Mouse (Mus musculus) erythroblast, embryonic 14.5 days (primary cell): ENCODE data around the gene Fibcd1. TPM values are rescaled to one million over a fixed set of nuclear protein-coding genes. Genes with fewer than 3 reads are reported as not detected.

ENCODE experiments used
- H3K27me3 ChIP-seq: 2 replicates; pipeline ENCODE4 v1.6.1; 2012; ENCODE audit warnings: inconsistent platforms; ENCODE audit not compliant: control insufficient read depth
- H3K36me3 ChIP-seq: 2 replicates; pipeline ENCODE4 v1.6.1; 2012; ENCODE audit warnings: mild to moderate bottlenecking, inconsistent platforms; ENCODE audit not compliant: control insufficient read depth
- H3K4me1 ChIP-seq: 2 replicates; pipeline ENCODE4 v1.6.1; 2012; ENCODE audit warnings: inconsistent platforms; ENCODE audit not compliant: control insufficient read depth
- H3K4me3 ChIP-seq: replicated peaks from 2 replicates; pipeline ENCODE3; 2012; ENCODE audit warnings: moderate library complexity, mild to moderate bottlenecking, inconsistent platforms
- H3K9me3 ChIP-seq: 2 replicates; pipeline ENCODE4 v1.6.1; 2012; ENCODE audit warnings: low read length, inconsistent platforms, mixed read lengths; ENCODE audit not compliant: control insufficient read depth
- GATA1 ChIP-seq: IDR thresholded peaks from 2 replicates; pipeline ENCODE4 v1.6.1; 2012; ENCODE audit warnings: low read length, inconsistent platforms, mixed read lengths
- TAL1 ChIP-seq: IDR thresholded peaks from 3 replicates; pipeline ENCODE4 v1.6.1; 2012; ENCODE audit warnings: low read length, inconsistent platforms, mixed read lengths
- polyA plus RNA-seq: library from polyadenylated mRNA; stranded (reverse); fragments of >175 nt; gene quantifications from 2 replicates; pipeline ENCODE4 v1.2.3, GENCODE M21; 2012

Fibcd1 gene
- polyA plus RNA-seq, 1 experiment = not detected

DNA sequence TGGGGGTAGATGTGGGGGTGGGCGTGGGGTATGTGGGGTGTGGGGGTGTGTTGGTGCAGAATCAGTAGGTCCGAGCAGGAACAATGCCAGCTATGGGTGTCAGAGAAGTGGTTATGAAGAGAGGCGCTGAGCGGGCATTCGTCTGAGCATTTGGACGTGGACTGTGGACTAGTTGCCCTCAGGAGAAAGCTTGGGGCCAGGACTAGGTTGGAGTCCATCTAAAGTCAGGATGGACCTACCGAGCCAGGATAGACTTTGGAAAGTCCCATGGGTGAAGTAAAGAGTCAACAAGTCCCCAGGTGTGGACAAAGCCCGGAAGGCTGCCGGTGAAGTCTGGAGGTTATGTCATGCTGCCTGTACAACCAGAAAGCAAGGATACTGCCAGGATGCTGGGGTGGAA lies 19.1 kb upstream of the Fibcd1 start:
- H3K4me1 ChIP-seq = no peaks in the 10 kb centered on the region
- TF ChIP-seq GATA1 = no peak
- no peak for TF ChIP-seq TAL1
- no peaks in the 10 kb centered on the region for H3K36me3 ChIP-seq
- no peaks in the 10 kb centered on the region for H3K9me3 ChIP-seq
- H3K27me3 ChIP-seq = no peaks in the 10 kb centered on the region
- no peak overlapping the region for H3K4me3 ChIP-seq

GRCm38 (mm10) chr2:31863766-31864165 lies 18.0 kb upstream of the Fibcd1 start:
- H3K36me3 ChIP-seq = no peaks in the 10 kb centered on the region
- TF ChIP-seq TAL1 (no peak), GATA1 (no peak)
- no peaks in the 10 kb centered on the region for H3K9me3 ChIP-seq
- no peaks in the 10 kb centered on the region for H3K4me1 ChIP-seq
- H3K27me3 ChIP-seq = no peaks in the 10 kb centered on the region
- no peak overlapping the region for H3K4me3 ChIP-seq

DNA sequence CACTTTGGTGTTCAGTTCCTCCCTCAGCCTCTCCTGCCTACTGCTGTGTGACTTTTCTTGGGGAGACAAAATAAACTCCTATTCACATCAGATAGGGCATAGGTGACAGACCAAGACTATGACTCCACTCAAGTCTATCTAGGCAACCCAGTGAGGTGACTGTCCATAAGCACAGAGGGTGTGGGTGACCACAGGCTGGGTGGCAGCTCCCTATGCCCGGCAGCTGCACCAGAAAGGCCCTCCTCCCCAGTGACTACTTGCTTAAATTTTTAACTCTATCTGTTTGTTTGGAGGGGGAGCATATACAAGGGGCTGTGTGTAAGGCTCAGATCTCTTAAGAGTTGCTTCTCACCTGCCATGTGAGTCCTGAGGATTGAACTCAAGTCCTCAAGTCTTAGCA lies 17.1 kb upstream of the Fibcd1 start:
- H3K4me1 ChIP-seq = no peaks in the 10 kb centered on the region
- no peak overlapping the region for H3K4me3 ChIP-seq
- no peak for TF ChIP-seq TAL1
- TF ChIP-seq GATA1 = no peak
- no peaks in the 10 kb centered on the region for H3K9me3 ChIP-seq
- H3K36me3 ChIP-seq = no peaks in the 10 kb centered on the region
- no peaks in the 10 kb centered on the region for H3K27me3 ChIP-seq

DNA sequence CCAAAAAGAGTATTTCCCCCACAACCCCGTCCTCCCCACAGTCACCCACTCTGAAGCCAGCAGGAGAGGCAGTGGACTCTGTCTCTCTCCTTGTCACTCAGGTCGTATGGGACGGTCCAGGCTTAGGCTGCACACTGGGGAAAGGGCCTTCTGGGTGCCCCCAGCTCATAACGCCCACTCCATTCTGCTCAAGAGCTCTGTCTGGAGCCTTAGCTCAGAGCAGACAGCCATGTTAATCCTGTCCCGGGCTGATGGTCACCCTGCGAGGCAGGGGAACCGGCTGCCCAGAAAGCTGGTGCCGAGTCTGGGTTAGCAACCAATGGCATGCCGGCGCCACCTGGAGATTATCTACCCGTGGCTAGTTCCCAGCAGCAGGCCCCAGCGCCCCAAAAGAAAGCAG lies 12.7 kb upstream of the Fibcd1 start:
- H3K4me3 ChIP-seq = no peak overlapping the region
- TF ChIP-seq TAL1 (no peak), GATA1 (no peak)
- H3K36me3 ChIP-seq = no peaks in the 10 kb centered on the region
- H3K27me3 ChIP-seq = no peaks in the 10 kb centered on the region; the same call in 1 of the 2 replicates
- no peaks in the 10 kb centered on the region for H3K9me3 ChIP-seq
- no peaks in the 10 kb centered on the region for H3K4me1 ChIP-seq

- Histone ChIP-seq H3K4me1 (no peaks in the 10 kb centered on the region), H3K4me3 (no peak overlapping the region), H3K9me3 (no peaks in the 10 kb centered on the region), H3K36me3 (no peaks in the 10 kb centered on the region), H3K27me3 (no peaks in the 10 kb centered on the region; the same call in 1 of the 2 replicates)
- TF ChIP-seq TAL1 = no peak
- TF ChIP-seq GATA1 = no peak
These were observed 11.4 kb upstream of the Fibcd1 start for GRCm38 (mm10) chr2:31857180-31857579.

GRCm38 (mm10) chr2:31855991-31856390 lies 10.2 kb upstream of the Fibcd1 start:
- H3K4me1 ChIP-seq = no peaks in the 10 kb centered on the region
- H3K27me3 ChIP-seq = no peaks in the 10 kb centered on the region; the same call in 1 of the 2 replicates
- H3K4me3 ChIP-seq = no peak overlapping the region
- H3K9me3 ChIP-seq = no peaks in the 10 kb centered on the region
- H3K36me3 ChIP-seq = no peaks in the 10 kb centered on the region
- TF ChIP-seq TAL1 (no peak), GATA1 (no peak)

DNA sequence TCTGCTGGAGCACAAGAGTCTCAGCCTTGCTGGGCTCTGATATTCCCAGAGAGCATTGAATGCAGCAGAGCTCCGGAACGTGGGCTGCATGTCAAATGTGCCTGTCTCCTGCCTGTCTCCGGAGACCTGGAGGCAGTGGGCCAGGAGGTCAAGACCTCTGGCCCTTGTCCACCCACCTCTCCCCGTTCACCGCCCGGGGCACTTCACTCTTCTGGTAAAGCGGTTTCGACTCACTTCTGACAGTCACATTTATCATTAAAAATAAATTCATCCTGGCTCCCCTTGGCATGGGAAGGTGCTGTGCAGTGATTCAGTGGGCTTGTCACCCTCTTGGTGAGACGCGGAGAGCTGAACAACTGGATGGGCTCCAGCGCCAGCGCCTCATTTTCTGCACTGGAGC lies 4.3 kb upstream of the Fibcd1 start:
- Histone ChIP-seq H3K36me3 (no peaks in the 10 kb centered on the region), H3K4me1 (peaks cover 3% of the 10 kb centered on the region), H3K4me3 (no peak overlapping the region), H3K27me3 (peaks cover 31% of the 10 kb centered on the region), H3K9me3 (peaks cover 2% of the 10 kb centered on the region; the same call in 1 of the 2 replicates)
- TF ChIP-seq GATA1 (no peak), TAL1 (no peak)

GRCm38 (mm10) chr2:31847908-31848307 lies 2.1 kb upstream of the Fibcd1 start:
- H3K27me3 ChIP-seq = peaks cover 52% of the 10 kb centered on the region
- no peaks in the 10 kb centered on the region for H3K36me3 ChIP-seq
- H3K4me3 ChIP-seq = no peak overlapping the region
- TF ChIP-seq GATA1 (no peak), TAL1 (no peak)
- peaks cover 3% of the 10 kb centered on the region for H3K4me1 ChIP-seq
- H3K9me3 ChIP-seq = peaks cover 2% of the 10 kb centered on the region; the same call in 1 of the 2 replicates

- Histone ChIP-seq H3K9me3 (peaks cover 2% of the 10 kb centered on the region; the same call in 1 of the 2 replicates), H3K27me3 (peaks cover 52% of the 10 kb centered on the region), H3K36me3 (no peaks in the 10 kb centered on the region), H3K4me3 (no peak overlapping the region), H3K4me1 (peaks cover 3% of the 10 kb centered on the region)
- TF ChIP-seq TAL1 (no peak), GATA1 (no peak)
These were observed 1.2 kb upstream of the Fibcd1 start for GRCm38 (mm10) chr2:31846692-31847660.

GRCm38 (mm10) chr2:31845512-31845895 lies 301 bp downstream of the Fibcd1 start:
- TF ChIP-seq TAL1 (no peak), GATA1 (no peak)
- peaks cover 3% of the 10 kb centered on the region for H3K4me1 ChIP-seq
- H3K4me3 ChIP-seq = no peak overlapping the region
- peaks cover 2% of the 10 kb centered on the region; the same call in 1 of the 2 replicates for H3K9me3 ChIP-seq
- H3K36me3 ChIP-seq = no peaks in the 10 kb centered on the region
- peaks cover 52% of the 10 kb centered on the region for H3K27me3 ChIP-seq
